Mouse (Mus musculus): ENCODE data around the gene Tom1l2. TPM values are rescaled to one million over a fixed set of nuclear protein-coding genes. Genes with fewer than 3 reads are reported as not detected.

Tom1l2 gene
- polyA plus RNA-seq, 1 experiment, result 180 TPM

GRCm38 (mm10) chr11:60256713-60257112, 96.0 kb downstream of the Tom1l2 start:
- Histone ChIP-seq H3K27ac (ENCODE audit: insufficient read depth, low read length) (peak overlapping the region; percentile 70), H3K4me1 (ENCODE audit: control insufficient read depth, insufficient read depth, low read length) (peaks cover 41% of the 10 kb centered on the region), H3K4me3 (replicated peaks; ENCODE audit: insufficient read depth, low read depth, low read length) (no peak overlapping the region), H3K27me3 (ENCODE audit: control insufficient read depth, insufficient read depth, low read length) (no peaks in the 10 kb centered on the region)
- TF ChIP-seq POLR2A (IDR thresholded peaks at IDR 0.05; ENCODE audit: borderline replicate concordance, insufficient read depth, low read length), result no peak
- no peak for TF ChIP-seq CTCF (IDR thresholded peaks at IDR 0.05; ENCODE audit: borderline replicate concordance, insufficient read depth, low read depth, low read length)
- no peak for DNase-seq
- 26% methylated on average over 9 of the region's 9 CpGs for WGBS

GRCm38 (mm10) chr11:60256176-60256681, 96.5 kb downstream of the Tom1l2 start:
- TF ChIP-seq POLR2A (IDR thresholded peaks at IDR 0.05; ENCODE audit: borderline replicate concordance, insufficient read depth, low read length), result no peak
- no peak for TF ChIP-seq CTCF (IDR thresholded peaks at IDR 0.05; ENCODE audit: borderline replicate concordance, insufficient read depth, low read depth, low read length)
- Histone ChIP-seq H3K27ac (ENCODE audit: insufficient read depth, low read length) (peak overlapping the region; percentile 67), H3K4me3 (replicated peaks; ENCODE audit: insufficient read depth, low read depth, low read length) (no peak overlapping the region), H3K4me1 (ENCODE audit: control insufficient read depth, insufficient read depth, low read length) (peaks cover 41% of the 10 kb centered on the region), H3K27me3 (ENCODE audit: control insufficient read depth, insufficient read depth, low read length) (no peaks in the 10 kb centered on the region)
- peak; percentile 94 to 96 for DNase-seq
- WGBS, result 3% methylated on average over 6 of the region's 6 CpGs

- Histone ChIP-seq H3K27ac (ENCODE audit: insufficient read depth, low read length) (peak overlapping the region; percentile 67; the same call in 1 of the 2 replicates), H3K4me1 (ENCODE audit: control insufficient read depth, insufficient read depth, low read length) (peaks cover 41% of the 10 kb centered on the region), H3K4me3 (replicated peaks; ENCODE audit: insufficient read depth, low read depth, low read length) (no peak overlapping the region), H3K27me3 (ENCODE audit: control insufficient read depth, insufficient read depth, low read length) (no peaks in the 10 kb centered on the region)
- WGBS, result 42% methylated on average over 3 of the region's 3 CpGs
- TF ChIP-seq CTCF (IDR thresholded peaks at IDR 0.05; ENCODE audit: borderline replicate concordance, insufficient read depth, low read depth, low read length), result no peak
- TF ChIP-seq POLR2A (IDR thresholded peaks at IDR 0.05; ENCODE audit: borderline replicate concordance, insufficient read depth, low read length), result no peak
- no peak for DNase-seq
These were observed 97.1 kb downstream of the Tom1l2 start for GRCm38 (mm10) chr11:60255639-60256038.

GRCm38 (mm10) chr11:60255181-60255580, 97.5 kb downstream of the Tom1l2 start:
- H3K27ac ChIP-seq (ENCODE audit: insufficient read depth, low read length), result no peak overlapping the region
- no peak for DNase-seq
- H3K4me3 ChIP-seq (replicated peaks; ENCODE audit: insufficient read depth, low read depth, low read length), result no peak overlapping the region
- no peaks in the 10 kb centered on the region for H3K27me3 ChIP-seq (ENCODE audit: control insufficient read depth, insufficient read depth, low read length)
- 51% methylated on average over 3 of the region's 3 CpGs for WGBS
- no peak for TF ChIP-seq CTCF (IDR thresholded peaks at IDR 0.05; ENCODE audit: borderline replicate concordance, insufficient read depth, low read depth, low read length)
- no peak for TF ChIP-seq POLR2A (IDR thresholded peaks at IDR 0.05; ENCODE audit: borderline replicate concordance, insufficient read depth, low read length)
- peaks cover 41% of the 10 kb centered on the region for H3K4me1 ChIP-seq (ENCODE audit: control insufficient read depth, insufficient read depth, low read length)

GRCm38 (mm10) chr11:60254308-60254707, 98.4 kb downstream of the Tom1l2 start:
- H3K27me3 ChIP-seq (ENCODE audit: control insufficient read depth, insufficient read depth, low read length), result no peaks in the 10 kb centered on the region
- peaks cover 41% of the 10 kb centered on the region for H3K4me1 ChIP-seq (ENCODE audit: control insufficient read depth, insufficient read depth, low read length)
- H3K4me3 ChIP-seq (replicated peaks; ENCODE audit: insufficient read depth, low read depth, low read length), result no peak overlapping the region
- H3K27ac ChIP-seq (ENCODE audit: insufficient read depth, low read length), result no peak overlapping the region
- 34% methylated on average over 5 of the region's 5 CpGs for WGBS
- peak; percentile 53 to 62 for DNase-seq
- TF ChIP-seq CTCF (IDR thresholded peaks at IDR 0.05; ENCODE audit: borderline replicate concordance, insufficient read depth, low read depth, low read length), result no peak
- no peak for TF ChIP-seq POLR2A (IDR thresholded peaks at IDR 0.05; ENCODE audit: borderline replicate concordance, insufficient read depth, low read length)

- 98% methylated on average over 2 of the region's 2 CpGs for WGBS
- no peak for TF ChIP-seq CTCF (IDR thresholded peaks at IDR 0.05; ENCODE audit: borderline replicate concordance, insufficient read depth, low read depth, low read length)
- TF ChIP-seq POLR2A (IDR thresholded peaks at IDR 0.05; ENCODE audit: borderline replicate concordance, insufficient read depth, low read length), result no peak
- no peak overlapping the region for H3K27ac ChIP-seq (ENCODE audit: insufficient read depth, low read length)
These were observed 99.2 kb downstream of the Tom1l2 start for GRCm38 (mm10) chr11:60253546-60253945.

GRCm38 (mm10) chr11:60250971-60251643, 101.6 kb downstream of the Tom1l2 start:
- no peak overlapping the region for H3K4me3 ChIP-seq (replicated peaks; ENCODE audit: insufficient read depth, low read depth, low read length)
- 67% methylated on average over 6 of the region's 6 CpGs for WGBS
- TF ChIP-seq CTCF (IDR thresholded peaks at IDR 0.05; ENCODE audit: borderline replicate concordance, insufficient read depth, low read depth, low read length) (peak; percentile 61), POLR2A (IDR thresholded peaks at IDR 0.05; ENCODE audit: borderline replicate concordance, insufficient read depth, low read length) (no peak)
- H3K27me3 ChIP-seq (ENCODE audit: control insufficient read depth, insufficient read depth, low read length), result no peaks in the 10 kb centered on the region
- no peak overlapping the region for H3K27ac ChIP-seq (ENCODE audit: insufficient read depth, low read length)
- H3K4me1 ChIP-seq (ENCODE audit: control insufficient read depth, insufficient read depth, low read length), result peaks cover 32% of the 10 kb centered on the region
- peak; percentile 53 to 64 for DNase-seq

More at GRCm38 (mm10) chr11:60253546-60253945, 99.2 kb downstream of the Tom1l2 start:
- no peak for DNase-seq
- Histone ChIP-seq H3K27me3 (ENCODE audit: control insufficient read depth, insufficient read depth, low read length) (no peaks in the 10 kb centered on the region), H3K4me1 (ENCODE audit: control insufficient read depth, insufficient read depth, low read length) (peaks cover 43% of the 10 kb centered on the region), H3K4me3 (replicated peaks; ENCODE audit: insufficient read depth, low read depth, low read length) (no peak overlapping the region)

- H3K27ac ChIP-seq (ENCODE audit: insufficient read depth, low read length), result no peak overlapping the region
- H3K4me3 ChIP-seq (replicated peaks; ENCODE audit: insufficient read depth, low read depth, low read length), result no peak overlapping the region
- TF ChIP-seq CTCF (IDR thresholded peaks at IDR 0.05; ENCODE audit: borderline replicate concordance, insufficient read depth, low read depth, low read length) (no peak), POLR2A (IDR thresholded peaks at IDR 0.05; ENCODE audit: borderline replicate concordance, insufficient read depth, low read length) (no peak)
- WGBS, result 98% methylated on average over 2 of the region's 2 CpGs
- no peak for DNase-seq
- no peaks in the 10 kb centered on the region for H3K27me3 ChIP-seq (ENCODE audit: control insufficient read depth, insufficient read depth, low read length)
- peaks cover 23% of the 10 kb centered on the region for H3K4me1 ChIP-seq (ENCODE audit: control insufficient read depth, insufficient read depth, low read length)
These were observed 102.8 kb downstream of the Tom1l2 start for GRCm38 (mm10) chr11:60249885-60250284.
